In the genomic region with DNA sequence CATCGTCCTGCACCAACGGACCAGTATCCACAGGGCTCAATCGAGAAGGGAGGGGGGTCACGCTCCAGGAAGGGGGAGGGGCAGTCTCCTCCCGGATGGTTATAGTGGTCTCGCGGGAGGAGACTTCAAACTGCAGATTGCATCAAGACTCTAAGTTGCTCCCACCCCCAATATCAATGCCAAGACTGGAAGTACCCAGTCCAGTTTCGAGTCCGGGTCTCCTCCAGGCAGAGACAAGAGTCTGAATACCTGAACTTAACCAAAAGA, we compare ENCODE assay signal across 8 mouse cellular contexts. TPM values are rescaled to one million over a fixed set of nuclear protein-coding genes. Genes with fewer than 3 reads are reported as not detected.
A peak's percentile ranks its signal among the peaks of the same experiment; 100 is the strongest.
DNase-seq lines count a peak whose midpoint lies in the region; ATAC-seq and TF ChIP-seq lines count a peak whose summit lies in the region.

A gene (minus strand): TSS at position 74 of the 267 bp plus-strand sequence.

- H3K4me3 ChIP-seq in forebrain, embryonic 11.5 days (ENCODE audit: low read depth, low read length): peak within 1 kb of the TSS; percentile 9; the same call in 1 of the 2 replicates
- H3K4me3 ChIP-seq in forebrain, embryonic 15.5 days: no peak within 1 kb of the TSS
- peak within 1 kb of the TSS; percentile 22 for H3K4me3 ChIP-seq in lung, embryonic 15.5 days
- H3K4me3 ChIP-seq in limb, embryonic 10.5 days: peak within 1 kb of the TSS; percentile 27
- peak within 1 kb of the TSS; percentile 2 for H3K4me3 ChIP-seq in olfactory bulb, adult 2 months (ENCODE audit: insufficient read depth, low read depth, low read length)

- no peak for DNase-seq in forebrain, embryonic 11.5 days (ENCODE audit: low spot score)
- no peak for DNase-seq in lung, postnatal 14 days
- no peak for DNase-seq in limb, embryonic 10.5 days (ENCODE audit: low spot score)
- DNase-seq in ovary, postnatal 14 days (ENCODE audit: low spot score): no peak
- DNase-seq in adrenal gland, postnatal 4 days (ENCODE audit: low spot score in 2 of 2): no peak

- H3K9me3 ChIP-seq in forebrain, embryonic 11.5 days (ENCODE audit: control insufficient read depth, low read length): no peaks in the 10 kb centered on the region
- no peaks in the 10 kb centered on the region for H3K9me3 ChIP-seq in forebrain, embryonic 15.5 days
- H3K9me3 ChIP-seq in lung, embryonic 15.5 days: no peaks in the 10 kb centered on the region
- H3K9me3 ChIP-seq in limb, embryonic 10.5 days (replicated peaks): 0 out of 2 replicates have a peak, but pooled peaks cover 3% of the 10 kb centered on the region

- no peak for TF ChIP-seq CTCF in olfactory bulb, adult 2 months (IDR thresholded peaks at IDR 0.05; ENCODE audit: insufficient read depth, low read depth, low read length)

- H3K4me2 ChIP-seq in forebrain, embryonic 11.5 days (ENCODE audit: low read depth, low read length, severe bottlenecking): 0 out of 2 replicates have a peak within 1 kb of the TSS, but pooled peaks have one; percentile 15
- H3K4me2 ChIP-seq in forebrain, embryonic 15.5 days (replicated peaks): no peak within 1 kb of the TSS; the same call in 1 of the 2 replicates
- peak within 1 kb of the TSS; percentile 48 for H3K4me2 ChIP-seq in lung, embryonic 15.5 days

- WGBS in forebrain, embryonic 11.5 days: 3% methylated on average over 9 of the region's 9 CpGs
- WGBS in forebrain, embryonic 15.5 days: 3% methylated on average over 9 of the region's 9 CpGs
- WGBS in lung, embryonic 15.5 days: 4% methylated on average over 9 of the region's 9 CpGs
- WGBS in limb, embryonic 10.5 days: 2% methylated on average over 9 of the region's 9 CpGs
- 9% methylated on average over 9 of the region's 9 CpGs for WGBS in olfactory bulb, adult 2 months

- no peaks in the 10 kb centered on the region for H3K36me3 ChIP-seq in forebrain, embryonic 11.5 days (ENCODE audit: control insufficient read depth, insufficient read depth, low read length)
- no peaks in the 10 kb centered on the region for H3K36me3 ChIP-seq in forebrain, embryonic 15.5 days
- no peaks in the 10 kb centered on the region for H3K36me3 ChIP-seq in lung, embryonic 15.5 days
- no peaks in the 10 kb centered on the region for H3K36me3 ChIP-seq in limb, embryonic 10.5 days

- peaks cover 17% of the 10 kb centered on the region; the same call in 1 of the 2 replicates for H3K4me1 ChIP-seq in forebrain, embryonic 11.5 days (replicated peaks; ENCODE audit: control insufficient read depth, insufficient read depth, low read length)
- H3K4me1 ChIP-seq in forebrain, embryonic 15.5 days: peaks cover 34% of the 10 kb centered on the region
- H3K4me1 ChIP-seq in lung, embryonic 15.5 days: peaks cover 37% of the 10 kb centered on the region
- peaks cover 42% of the 10 kb centered on the region for H3K4me1 ChIP-seq in limb, embryonic 10.5 days
- H3K4me1 ChIP-seq in olfactory bulb, adult 2 months (ENCODE audit: control insufficient read depth, insufficient read depth, low read length): peaks cover 36% of the 10 kb centered on the region

- TF ChIP-seq POLR2A in olfactory bulb, adult 2 months (IDR thresholded peaks at IDR 0.05; ENCODE audit: insufficient read depth, low read depth, low read length): no peak

- ATAC-seq in forebrain, embryonic 11.5 days (replicated peaks; ENCODE audit: low FRiP score): no peak
- no peak for ATAC-seq in forebrain, embryonic 15.5 days (replicated peaks)
- ATAC-seq in lung, embryonic 15.5 days (ENCODE audit: borderline replicate concordance, extremely low read depth, low FRiP score, low TSS enrichment): no peak

- H3K27ac ChIP-seq in forebrain, embryonic 11.5 days (ENCODE audit: low read depth, low read length): no peak within 1 kb of the TSS
- no peak within 1 kb of the TSS for H3K27ac ChIP-seq in forebrain, embryonic 15.5 days (replicated peaks)
- H3K27ac ChIP-seq in lung, embryonic 15.5 days: no peak within 1 kb of the TSS
- 0 out of 2 replicates have a peak within 1 kb of the TSS, but pooled peaks have one; percentile 12 for H3K27ac ChIP-seq in limb, embryonic 10.5 days
- no peak within 1 kb of the TSS for H3K27ac ChIP-seq in olfactory bulb, adult 2 months (ENCODE audit: insufficient read depth, low read depth, low read length)

- H3K9ac ChIP-seq in forebrain, embryonic 11.5 days (ENCODE audit: low read length): no peak within 1 kb of the TSS
- no peak within 1 kb of the TSS for H3K9ac ChIP-seq in forebrain, embryonic 15.5 days (replicated peaks)
- no peak within 1 kb of the TSS for H3K9ac ChIP-seq in lung, embryonic 15.5 days

- peaks cover 62% of the 10 kb centered on the region for H3K27me3 ChIP-seq in forebrain, embryonic 11.5 days (ENCODE audit: control insufficient read depth, insufficient read depth, low read length)
- H3K27me3 ChIP-seq in forebrain, embryonic 15.5 days: peaks cover 71% of the 10 kb centered on the region
- H3K27me3 ChIP-seq in lung, embryonic 15.5 days: peaks cover 75% of the 10 kb centered on the region
- H3K27me3 ChIP-seq in limb, embryonic 10.5 days (ENCODE audit: low read depth, poor library complexity, severe bottlenecking): peaks cover 82% of the 10 kb centered on the region

RNA-seq across cellular contexts. Expression of the gene that starts here (rescaled TPM):
- polyA plus RNA-seq in forebrain, embryonic 11.5 days (2014; fragmentation: Nextera tagmentation; extraction: Ambion mirVana): not detected in 2 replicates
- polyA plus RNA-seq in forebrain, embryonic 15.5 days (2015; fragmentation: Nextera tagmentation; extraction: Ambion mirVana): 0.85 and 0.96 TPM in 2 replicates
- 2.5 and 3.4 TPM in 2 replicates for polyA plus RNA-seq in lung, embryonic 15.5 days (2015; fragmentation: Nextera tagmentation; extraction: Ambion mirVana)
- polyA plus RNA-seq in limb, embryonic 10.5 days (2016; fragmentation: Nextera tagmentation; extraction: Ambion mirVana): 0.76 and 0.93 TPM in 2 replicates
- polyA plus RNA-seq in olfactory bulb, adult 2 months (2012; ENCODE audit: insufficient read depth, insufficient read length, low replicate concordance, missing spikeins): not detected in 2 replicates
- total RNA-seq in adrenal gland, postnatal 4 days (2021): 1 to 10 TPM; 1.2 to 1.4 TPM
